ENCODE assay signal across 24 mouse cellular contexts in the genomic region with DNA sequence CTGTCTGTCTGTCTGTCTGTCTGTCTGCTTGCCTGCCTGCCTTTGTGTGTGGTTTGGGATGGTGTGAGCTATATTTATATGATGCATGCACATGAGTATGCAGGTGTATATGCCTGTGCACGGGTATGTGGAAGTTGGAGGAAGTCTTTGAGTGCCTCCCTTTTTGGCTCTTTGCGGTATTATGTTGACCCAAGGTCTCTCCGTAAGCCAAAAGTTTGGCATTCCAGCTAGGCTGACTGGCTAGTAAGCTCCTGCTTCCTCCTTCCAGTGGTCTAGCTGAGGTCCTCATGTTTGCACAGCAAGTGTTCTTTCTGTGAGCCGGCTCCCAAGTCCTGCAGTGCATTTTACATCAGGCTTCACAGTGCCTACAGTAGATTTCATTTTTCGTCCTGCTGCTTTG.
"Had no signal": no experiment of that assay in that cellular context is flagged by ENCODE, and none has a peak within 500 bp of the region (broad histone marks: within the 10 kb centered on the region; RNA-seq: fewer than 3 reads in every experiment).

No protein-coding gene starts in this region.

- H3K4me3 ChIP-seq: gastrocnemius, adult 2 months; heart, embryonic 10.5 days; heart, embryonic 12.5 days; hindbrain, embryonic 10.5 days; hindbrain, embryonic 12.5 days; intestine, embryonic 15.5 days; layer of hippocampus, adult 2 months; left cerebral cortex, adult 2 months; limb, embryonic 10.5 days; limb, embryonic 12.5 days had no signal

- H3K27ac ChIP-seq: gastrocnemius, adult 2 months; heart, embryonic 10.5 days; hindbrain, embryonic 10.5 days; hindbrain, embryonic 12.5 days; hindbrain, embryonic 14.5 days; intestine, embryonic 15.5 days; layer of hippocampus, adult 2 months; left cerebral cortex, adult 2 months; limb, embryonic 10.5 days; limb, embryonic 12.5 days had no signal

- H3K9ac ChIP-seq: heart, embryonic 12.5 days; hindbrain, embryonic 12.5 days; hindbrain, embryonic 14.5 days; intestine, embryonic 15.5 days; limb, embryonic 12.5 days had no signal

- ATAC-seq: hindbrain, embryonic 16.5 days; inflammation-experienced regulatory T-cells, adult 6 months; intestine, embryonic 15.5 days; intestine, postnatal 0 days had no signal

- DNase-seq: gastrocnemius, adult 2 months; gastrocnemius, postnatal 10 days; gastrocnemius, postnatal 25 days; heart, adult 18-20 months; heart, postnatal 10 days; heart, postnatal 4 days; kidney, adult 18-20 months; kidney, adult 8-10 months; kidney, postnatal 10 days; kidney, postnatal 25 days; kidney, postnatal 4 days had no signal

- H3K9me3 ChIP-seq: heart, embryonic 10.5 days; heart, embryonic 12.5 days; hindbrain, embryonic 10.5 days; hindbrain, embryonic 12.5 days; intestine, embryonic 15.5 days; limb, embryonic 10.5 days; limb, embryonic 12.5 days had no signal

- H3K4me1 ChIP-seq: heart, embryonic 10.5 days; heart, embryonic 12.5 days; hindbrain, embryonic 10.5 days; hindbrain, embryonic 12.5 days; intestine, embryonic 15.5 days; limb, embryonic 10.5 days; limb, embryonic 12.5 days had no signal

- H3K27me3 ChIP-seq: heart, embryonic 12.5 days; hindbrain, embryonic 12.5 days; intestine, embryonic 15.5 days; limb, embryonic 12.5 days had no signal

- H3K4me2 ChIP-seq: heart, embryonic 12.5 days; hindbrain, embryonic 12.5 days; hindbrain, embryonic 14.5 days; intestine, embryonic 15.5 days; limb, embryonic 12.5 days had no signal

- H3K36me3 ChIP-seq: heart, embryonic 10.5 days; heart, embryonic 12.5 days; hindbrain, embryonic 10.5 days; hindbrain, embryonic 12.5 days; intestine, embryonic 15.5 days; limb, embryonic 12.5 days had no signal
